In the genomic region with DNA sequence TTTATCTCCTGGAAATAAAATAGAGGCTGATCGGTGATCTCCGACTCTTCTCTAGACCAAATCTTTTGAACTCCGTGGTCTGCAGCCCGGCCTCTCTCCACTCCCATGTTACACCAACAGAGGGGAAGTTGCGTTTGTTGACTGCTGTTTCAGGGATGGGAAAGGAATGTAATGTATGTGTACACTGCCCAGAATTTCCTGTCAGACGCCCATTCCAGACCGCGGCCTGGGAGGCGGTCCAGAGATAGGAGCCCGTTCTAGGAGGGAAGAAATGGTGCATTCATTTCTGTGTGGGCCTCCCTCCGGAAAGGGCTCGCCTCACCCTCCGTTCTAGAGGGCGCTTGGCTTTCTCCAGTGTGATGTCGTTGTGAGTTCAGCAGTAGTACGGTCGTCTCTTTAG, we compare ENCODE assay signal across 8 mouse cellular contexts. TPM values are rescaled to one million over a fixed set of nuclear protein-coding genes. Genes with fewer than 3 reads are reported as not detected.
A peak's percentile ranks its signal among the peaks of the same experiment; 100 is the strongest.
DNase-seq lines count a peak whose midpoint lies in the region; ATAC-seq and TF ChIP-seq lines count a peak whose summit lies in the region.

No protein-coding gene starts in this region.

- ATAC-seq in erythroblast, adult 5-6 weeks (replicated peaks; ENCODE audit: low FRiP score, poor library complexity, severe bottlenecking): no peak
- ATAC-seq in forebrain, embryonic 11.5 days (replicated peaks; ENCODE audit: low FRiP score): no peak

- peaks cover 52% of the 10 kb centered on the region for H3K4me1 ChIP-seq in E14TG2a.4 (replicated peaks; ENCODE audit: low read depth, low read length)
- H3K4me1 ChIP-seq in embryonic fibroblast, embryonic 13.5 days (ENCODE audit: control insufficient read depth, insufficient read depth, low read length): peaks cover 8% of the 10 kb centered on the region
- H3K4me1 ChIP-seq in lung, adult 2 months (ENCODE audit: control insufficient read depth, insufficient read depth, low read length): peaks cover 30% of the 10 kb centered on the region
- peaks cover 7% of the 10 kb centered on the region; the same call in 1 of the 2 replicates for H3K4me1 ChIP-seq in forebrain, embryonic 11.5 days (replicated peaks; ENCODE audit: control insufficient read depth, insufficient read depth, low read length)

- intact Hi-C loops in gastrocnemius, postnatal 36 days (cut with DNase I): no loop called here

- no peak overlapping the region for H3K9ac ChIP-seq in forebrain, embryonic 11.5 days (ENCODE audit: low read length)

- no peak overlapping the region for H3K4me2 ChIP-seq in forebrain, embryonic 11.5 days (ENCODE audit: low read depth, low read length, severe bottlenecking)

- 0 out of 2 replicates have a peak overlapping the region, but pooled peaks have one; percentile 13 for H3K4me3 ChIP-seq in E14TG2a.4 (replicated peaks; ENCODE audit: low read length)
- no peak overlapping the region for H3K4me3 ChIP-seq in embryonic fibroblast, embryonic 13.5 days (ENCODE audit: insufficient read depth, low read length)
- H3K4me3 ChIP-seq in lung, adult 2 months (replicated peaks; ENCODE audit: extremely low read depth, low read depth, low read length): no peak overlapping the region
- H3K4me3 ChIP-seq in forebrain, embryonic 11.5 days (ENCODE audit: low read depth, low read length): no peak overlapping the region

- WGBS in lung, adult 2 months: 8% methylated on average over 17 of the region's 17 CpGs
- WGBS in forebrain, embryonic 11.5 days: 85% methylated on average over 17 of the region's 17 CpGs

- TF ChIP-seq POLR2A in embryonic fibroblast, embryonic 13.5 days (IDR thresholded peaks at IDR 0.05; ENCODE audit: low read depth, low read length): peak; percentile 42; the same call in 1 of the 2 replicates
- 0 out of 2 replicates have a peak, but pooled peaks have one; percentile 36 for TF ChIP-seq POLR2A in lung, adult 2 months (IDR thresholded peaks at IDR 0.05; ENCODE audit: borderline replicate concordance, extremely low read depth, low read depth, low read length)

- H3K27me3 ChIP-seq in E14TG2a.4 (ENCODE audit: insufficient read depth, low read length): peaks cover 59% of the 10 kb centered on the region
- H3K27me3 ChIP-seq in forebrain, embryonic 11.5 days (ENCODE audit: control insufficient read depth, insufficient read depth, low read length): no peaks in the 10 kb centered on the region

- no peaks in the 10 kb centered on the region for H3K9me3 ChIP-seq in E14TG2a.4 (ENCODE audit: low read length)
- H3K9me3 ChIP-seq in forebrain, embryonic 11.5 days (ENCODE audit: control insufficient read depth, low read length): no peaks in the 10 kb centered on the region

- peak overlapping the region; percentile 86 for H3K27ac ChIP-seq in embryonic fibroblast, embryonic 13.5 days (ENCODE audit: insufficient read depth, low read length)
- no peak overlapping the region for H3K27ac ChIP-seq in forebrain, embryonic 11.5 days (ENCODE audit: low read depth, low read length)

- TF ChIP-seq CTCF in E14TG2a.4 (conservative IDR thresholded peaks at IDR 0.05; ENCODE audit: low read length): no peak
- TF ChIP-seq CTCF in embryonic fibroblast, embryonic 13.5 days (IDR thresholded peaks at IDR 0.05; ENCODE audit: borderline replicate concordance, insufficient read depth, low read length): no peak
- no peak for TF ChIP-seq CTCF in lung, adult 2 months (IDR thresholded peaks at IDR 0.05; ENCODE audit: insufficient read depth, low read length)

- peak; percentile 47 for DNase-seq in kidney, adult 9 months
- peak; percentile 62 for DNase-seq in lung, adult 2 months
- DNase-seq in ovary, postnatal 36 days (ENCODE audit: low spot score): no peak
- DNase-seq in forebrain, embryonic 11.5 days (ENCODE audit: low spot score): no peak
- DNase-seq in gastrocnemius, postnatal 36 days: no peak

- no peaks in the 10 kb centered on the region for H3K36me3 ChIP-seq in E14TG2a.4 (ENCODE audit: insufficient read depth, low read length)
- H3K36me3 ChIP-seq in forebrain, embryonic 11.5 days (ENCODE audit: control insufficient read depth, insufficient read depth, low read length): no peaks in the 10 kb centered on the region

RNA-seq across cellular contexts. Expression of a gene that starts 50.3 kb away (rescaled TPM):
- polyA plus RNA-seq in embryonic fibroblast, embryonic 13.5 days (2011; ENCODE audit: insufficient read length, low read depth, missing spikeins): 12.5 and 16.5 TPM in 2 replicates
- polyA plus RNA-seq in lung, adult 2 months (2012; rRNA removed): 15.4 and 20.2 TPM in 2 replicates
- 1.2 and 16.1 TPM in 2 replicates for total RNA-seq in erythroblast, adult 5-6 weeks (2015; ENCODE audit: low replicate concordance)
- 10.3 and 11.6 TPM in 2 replicates for total RNA-seq in erythroblast, adult 5-6 weeks (2017; ENCODE audit: low replicate concordance)
- polyA plus RNA-seq in forebrain, embryonic 11.5 days (2014; fragmentation: Nextera tagmentation; extraction: Ambion mirVana): 8.6 and 11.1 TPM in 2 replicates
- total RNA-seq in gastrocnemius, postnatal 36 days (2021): under 1 TPM; 0.18 to 0.81 TPM

Comparison
In these comparisons a context has a peak if more than half of its experiments do, and no peak if none do; other contexts are left out.
1. DNase-seq: peak in kidney, adult 9 months (single experiment) and lung, adult 2 months (single experiment); none in ovary, postnatal 36 days (single experiment), forebrain, embryonic 11.5 days (single experiment) and gastrocnemius, postnatal 36 days (0 of 2).